Mouse (Mus musculus): ENCODE results near the gene 1190002N15Rik.

The 1190002N15Rik gene

DNA sequence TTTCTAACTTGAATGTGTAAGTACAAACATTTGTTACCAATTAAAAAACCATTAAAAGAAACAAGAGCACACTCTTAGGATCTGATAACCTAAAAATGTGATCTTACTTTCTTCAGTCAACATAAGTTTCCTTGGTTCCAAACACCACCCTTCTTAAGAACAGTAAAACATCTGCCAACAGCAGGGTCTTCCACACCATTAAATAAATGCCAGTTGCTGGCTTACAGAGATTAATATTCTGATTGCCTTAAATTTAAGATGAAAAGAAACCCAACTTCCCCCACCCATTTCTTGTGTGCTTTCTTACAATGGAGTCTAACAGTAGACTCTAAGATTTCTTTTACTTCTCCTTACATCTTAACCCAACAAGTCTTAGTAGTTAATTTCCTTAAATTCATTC lies 7.9 kb downstream of the 1190002N15Rik start:
- DNase-seq (ENCODE audit: low spot score in 2 of 2) = no peak

DNA sequence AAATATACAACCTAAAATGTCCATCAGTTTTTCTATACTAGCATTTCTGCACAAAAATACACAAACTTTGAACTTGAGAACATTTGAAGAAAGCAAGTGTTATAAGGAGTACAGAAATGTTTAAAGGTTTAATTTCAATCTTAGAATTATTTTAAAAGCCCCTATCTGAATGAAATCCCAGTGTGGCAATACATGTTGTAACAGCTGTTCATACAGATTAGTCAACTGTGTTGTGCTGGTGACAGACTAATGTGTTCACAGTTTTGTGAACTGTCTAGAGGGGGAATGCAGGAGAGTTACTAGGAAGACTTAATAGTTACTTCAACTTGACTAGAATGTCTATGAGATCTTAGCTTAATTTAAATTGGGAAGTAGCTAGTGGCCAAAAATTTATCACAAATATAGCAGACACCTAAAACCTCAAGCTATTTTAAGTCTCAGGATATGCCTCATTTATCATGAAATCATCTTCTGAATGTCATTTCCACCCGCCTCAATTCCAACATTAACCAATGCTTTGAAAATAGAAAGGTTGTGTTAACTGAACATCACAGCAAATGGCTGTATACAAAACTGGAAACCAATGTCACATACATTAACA lies 8.6 kb downstream of the 1190002N15Rik start:
- no peak for DNase-seq (ENCODE audit: low spot score in 2 of 2)

DNA sequence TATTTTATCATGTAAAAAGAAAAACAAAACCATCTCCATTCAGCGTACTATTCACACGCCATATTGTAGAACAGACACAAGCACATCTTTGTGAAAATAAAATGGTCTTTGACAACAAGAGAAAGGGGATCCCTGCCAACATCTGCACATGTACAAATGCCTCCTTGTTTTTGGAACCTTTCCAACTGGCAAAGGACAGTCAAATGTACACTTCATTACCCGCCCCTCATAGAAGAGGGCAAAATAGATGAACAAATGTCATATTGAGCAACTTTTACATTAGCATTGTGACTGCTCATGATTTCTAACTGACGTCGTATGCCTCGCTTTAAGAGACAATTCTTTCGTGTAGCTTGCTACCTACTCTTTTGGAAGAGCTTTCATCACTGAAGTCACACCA lies 11.4 kb downstream of the 1190002N15Rik start:
- DNase-seq (ENCODE audit: low spot score in 2 of 2) = no peak

DNA sequence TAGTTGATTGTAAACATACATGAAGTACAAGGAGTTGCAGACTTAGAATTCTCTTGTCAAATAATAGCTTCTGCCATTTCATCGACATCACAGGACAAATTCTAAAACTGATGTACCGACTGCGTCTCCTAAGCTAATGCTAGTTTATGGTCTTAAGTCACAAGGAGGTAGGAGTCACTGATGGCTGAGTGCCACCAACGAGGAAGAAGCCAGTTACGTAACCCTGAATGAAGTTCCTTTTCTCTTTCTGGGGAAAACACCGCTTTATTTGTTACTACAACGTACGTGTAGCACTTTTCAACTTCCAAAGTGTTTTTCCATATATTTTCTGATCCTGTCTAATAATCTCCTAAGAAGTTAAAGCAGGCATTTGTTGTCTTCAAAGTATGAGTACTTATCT lies 25.6 kb downstream of the 1190002N15Rik start:
- peak; percentile 12 to 14 for DNase-seq (ENCODE audit: low spot score in 2 of 2)

DNA sequence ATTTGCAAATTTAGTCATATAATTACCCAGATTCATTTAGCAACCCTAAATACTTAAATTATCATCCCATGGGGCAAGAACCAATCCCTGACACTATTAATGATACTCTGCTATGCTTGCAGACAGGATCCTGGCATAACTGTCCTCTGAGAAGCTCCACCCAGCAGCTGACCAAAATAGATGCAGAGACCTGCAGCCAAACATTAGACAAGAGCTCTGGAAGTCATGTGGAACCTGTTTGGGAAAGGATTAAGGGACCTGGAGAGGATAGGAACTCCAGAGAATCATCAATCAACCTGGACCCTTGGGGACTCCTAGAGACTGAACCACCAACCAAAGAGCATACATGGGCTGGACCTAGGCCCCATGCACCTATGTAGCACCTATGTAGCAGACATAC lies 26.7 kb downstream of the 1190002N15Rik start:
- DNase-seq (ENCODE audit: low spot score in 2 of 2) = peak in 1 of 2 experiments; percentile 19

DNA sequence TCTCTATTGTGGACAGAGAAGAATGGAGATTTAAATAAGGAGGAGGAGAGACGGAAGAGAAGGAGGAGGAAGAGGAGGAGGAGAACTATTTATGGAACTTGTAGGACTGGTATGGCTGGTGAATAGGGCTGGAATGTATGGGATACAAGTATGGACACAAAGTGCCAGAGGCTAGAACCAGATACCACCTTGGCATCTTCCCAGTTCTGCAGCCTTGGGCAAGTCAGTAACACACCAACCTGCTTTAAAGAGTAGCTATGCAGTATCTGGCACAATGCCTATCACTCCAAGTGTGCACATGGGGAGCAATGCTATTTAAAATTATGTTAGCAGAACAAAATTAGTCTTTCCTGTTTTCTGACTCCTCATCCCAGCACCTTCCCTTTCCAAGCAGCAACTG lies 30.9 kb downstream of the 1190002N15Rik start:
- DNase-seq (ENCODE audit: low spot score in 2 of 2) = no peak

DNA sequence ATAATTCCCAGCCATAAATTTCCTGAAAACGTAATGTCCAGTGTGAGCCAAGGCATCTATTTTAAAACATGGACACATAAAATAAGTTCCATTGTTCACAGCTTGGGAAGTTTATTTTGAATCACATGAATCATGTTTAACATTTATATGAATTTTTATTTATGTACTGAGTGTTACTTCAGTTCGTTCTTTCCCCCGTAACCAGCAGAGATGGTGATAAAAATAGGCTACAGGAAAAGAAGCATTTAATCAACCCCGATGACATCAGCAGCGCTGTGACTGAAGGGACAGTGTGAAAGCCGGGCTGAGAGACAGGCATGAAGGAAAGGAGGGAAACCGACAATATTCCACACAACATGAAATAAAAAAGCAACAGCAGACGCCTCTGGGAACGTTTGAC lies 46.4 kb downstream of the 1190002N15Rik start:
- no peak for DNase-seq (ENCODE audit: low spot score in 2 of 2)

DNA sequence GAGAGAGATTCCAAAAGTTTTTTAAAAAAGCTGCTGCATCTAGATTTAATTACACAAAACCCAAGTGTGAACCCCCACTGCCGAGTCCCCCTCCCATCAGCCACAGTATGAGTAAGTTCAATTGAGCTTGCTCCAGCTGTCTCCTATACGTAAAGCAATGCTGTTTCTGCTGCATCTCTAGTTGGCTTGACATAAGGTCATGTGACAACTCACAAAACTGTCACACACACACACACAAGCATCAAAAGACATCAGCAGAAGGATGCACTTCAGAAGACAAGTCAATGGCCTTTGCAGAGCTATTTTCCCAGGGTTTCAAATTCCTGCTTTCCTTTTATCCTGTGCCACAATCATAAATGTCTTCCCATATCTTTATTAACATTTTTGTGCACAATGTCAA lies 49.9 kb downstream of the 1190002N15Rik start:
- no peak for DNase-seq (ENCODE audit: low spot score in 2 of 2)

DNA sequence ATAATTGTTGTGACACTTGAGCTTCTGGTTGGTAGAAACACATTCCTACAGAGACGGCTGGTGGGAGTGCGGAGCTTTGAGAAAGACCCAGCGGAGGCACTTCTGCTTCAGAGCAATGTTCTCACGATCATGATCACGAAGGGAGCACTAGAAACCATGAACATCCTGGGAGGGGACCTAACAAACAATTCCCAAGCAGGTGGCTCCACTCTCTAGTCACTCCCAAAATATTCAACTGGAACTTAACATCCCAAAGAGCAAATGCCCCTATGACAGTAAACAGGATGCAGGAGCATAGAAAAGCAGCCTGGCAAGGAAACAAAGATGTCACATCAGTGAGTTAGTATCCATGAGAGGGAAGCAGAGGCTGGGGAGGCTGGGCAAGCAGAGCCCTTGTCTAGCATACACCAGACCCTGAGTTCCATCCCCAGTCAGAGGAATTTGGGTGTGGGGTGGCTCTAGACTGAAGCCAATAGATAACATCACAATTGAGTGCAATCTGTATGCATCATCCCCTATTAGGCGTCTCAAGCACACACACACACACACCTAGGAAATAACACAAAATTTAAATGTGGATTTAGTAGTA lies 54.5 kb downstream of the 1190002N15Rik start:
- no peak for DNase-seq (ENCODE audit: low spot score in 2 of 2)

DNA sequence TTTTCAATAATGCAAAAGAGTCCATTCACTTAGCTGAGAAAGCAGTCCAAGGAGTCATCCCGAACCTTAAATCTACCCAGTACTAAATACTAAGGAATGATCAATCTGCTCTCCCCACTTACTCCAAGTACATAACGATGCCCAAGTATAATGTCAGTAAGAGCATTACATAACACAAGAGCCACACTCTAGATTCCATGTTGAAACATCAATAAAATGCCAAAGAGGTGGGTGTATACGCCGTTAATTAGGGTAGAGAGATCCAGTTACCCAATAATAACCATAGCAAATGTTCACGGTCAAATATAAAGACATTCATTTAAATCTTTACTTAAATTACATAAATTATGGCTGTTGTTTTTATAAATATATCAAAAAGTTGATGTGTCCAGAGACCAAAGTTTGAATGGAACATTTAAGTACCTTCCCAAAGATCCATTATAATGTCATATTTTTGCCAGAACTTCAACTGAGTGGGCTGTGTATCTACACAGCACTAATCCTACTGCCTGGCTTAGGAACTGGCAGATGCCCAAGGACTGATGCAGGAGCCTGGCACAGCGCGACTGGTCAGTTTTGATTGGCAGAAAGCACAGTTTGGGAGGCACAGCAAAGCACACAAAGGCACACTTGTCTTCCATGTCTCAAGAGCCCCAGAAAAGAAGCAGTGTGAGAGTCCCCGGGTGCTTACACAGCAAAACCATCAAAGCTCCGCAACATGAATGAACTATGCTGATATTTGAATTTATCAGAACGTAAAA lies 55.5 kb downstream of the 1190002N15Rik start:
- DNase-seq (ENCODE audit: low spot score in 2 of 2) = no peak

DNA sequence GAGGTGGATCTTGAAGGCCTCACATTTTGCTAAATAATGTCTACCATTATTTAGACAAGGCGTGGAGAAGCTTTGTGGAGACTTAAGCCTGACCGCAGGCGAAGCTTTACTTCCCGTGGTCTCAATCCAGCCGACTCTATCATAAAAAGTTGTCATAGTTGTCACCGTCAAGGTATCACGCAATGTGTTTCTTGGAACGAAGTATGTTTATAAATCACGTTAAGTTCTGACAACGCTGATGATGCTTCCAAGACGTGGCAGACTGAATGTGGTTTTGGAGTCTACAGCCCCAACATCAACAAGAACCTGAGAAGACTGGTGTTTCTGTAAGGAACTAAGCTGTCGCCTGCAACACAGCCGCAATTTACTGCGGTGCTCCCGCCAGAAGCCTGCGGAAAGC lies 56.8 kb downstream of the 1190002N15Rik start:
- no peak for DNase-seq (ENCODE audit: low spot score in 2 of 2)

DNA sequence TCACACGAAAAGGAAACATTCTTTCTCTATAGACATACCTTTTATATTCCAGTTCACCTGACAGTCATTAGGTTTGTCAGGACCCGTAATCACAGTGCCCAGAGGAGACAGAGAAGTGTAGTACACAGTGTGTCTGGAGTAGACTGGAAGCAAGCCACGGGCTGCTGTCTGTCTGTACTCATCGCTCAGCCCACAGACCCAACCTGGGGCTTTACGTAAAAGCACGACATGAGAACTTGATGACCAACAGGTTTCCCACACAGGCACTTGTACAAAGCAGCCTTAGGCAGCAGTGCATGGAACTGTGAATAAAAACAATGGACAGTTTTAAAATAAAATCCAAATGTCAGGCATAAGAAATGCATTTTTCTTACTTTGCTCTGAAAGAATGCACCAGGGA lies 58.5 kb downstream of the 1190002N15Rik start:
- no peak for DNase-seq (ENCODE audit: low spot score in 2 of 2)

DNA sequence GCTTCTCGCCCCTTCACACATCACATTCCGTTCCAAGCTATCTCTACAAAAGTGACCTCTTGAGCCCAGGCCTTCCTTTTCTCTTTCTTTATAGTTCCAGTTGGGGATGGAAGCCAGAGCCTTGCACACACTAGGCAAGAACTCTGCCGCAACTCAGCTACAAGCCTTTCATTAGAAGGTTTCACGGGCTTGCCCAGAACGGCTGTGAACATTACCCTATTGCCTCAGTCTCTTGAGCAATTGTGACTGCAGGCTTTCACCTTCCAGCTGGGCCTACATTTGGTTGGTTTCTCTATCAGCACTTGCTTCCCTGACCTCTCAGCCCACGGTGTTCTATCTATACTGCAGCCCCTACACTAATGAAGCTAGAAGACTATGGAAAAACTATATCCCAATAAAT lies 58.9 kb downstream of the 1190002N15Rik start:
- no peak for DNase-seq (ENCODE audit: low spot score in 2 of 2)

DNA sequence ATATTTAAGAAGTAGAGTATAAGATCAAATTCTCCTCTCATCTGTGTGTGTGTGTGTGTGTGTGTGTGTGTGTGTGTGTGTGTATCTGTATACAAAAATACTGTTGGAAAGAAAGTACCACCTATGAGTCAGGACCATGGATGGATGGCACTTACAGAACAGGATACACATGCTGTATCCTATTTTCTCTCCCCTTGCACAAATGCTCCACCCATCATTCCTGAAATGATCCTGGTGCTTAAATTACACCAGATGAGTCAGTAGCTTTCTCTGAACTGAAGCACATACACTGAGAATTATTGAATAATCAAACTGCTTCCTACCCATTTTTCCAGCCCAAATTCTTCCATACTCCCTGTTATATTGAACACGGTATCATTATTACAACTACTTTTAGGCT lies 61.9 kb downstream of the 1190002N15Rik start:
- no peak for DNase-seq (ENCODE audit: low spot score in 2 of 2)

DNA sequence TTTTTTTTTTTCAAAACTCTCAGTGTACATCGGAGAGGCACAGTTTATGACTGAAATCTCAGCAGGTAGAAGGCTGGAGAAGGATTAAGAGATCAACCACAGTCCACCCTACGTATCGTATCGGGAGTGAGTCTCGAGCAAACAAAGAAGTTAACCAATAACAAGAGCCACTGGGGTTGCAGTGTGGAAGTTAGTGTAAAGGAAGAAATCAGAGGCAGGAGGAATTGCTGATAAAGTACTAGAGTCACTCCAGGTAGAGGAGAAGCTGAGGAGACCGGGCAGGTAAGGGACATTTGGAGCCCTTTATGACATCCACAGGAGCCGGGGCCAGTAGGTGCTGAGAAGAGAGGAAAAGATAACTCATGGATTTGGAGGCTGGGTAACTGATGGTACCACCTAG lies 64.0 kb downstream of the 1190002N15Rik start:
- no peak for DNase-seq (ENCODE audit: low spot score in 2 of 2)

DNA sequence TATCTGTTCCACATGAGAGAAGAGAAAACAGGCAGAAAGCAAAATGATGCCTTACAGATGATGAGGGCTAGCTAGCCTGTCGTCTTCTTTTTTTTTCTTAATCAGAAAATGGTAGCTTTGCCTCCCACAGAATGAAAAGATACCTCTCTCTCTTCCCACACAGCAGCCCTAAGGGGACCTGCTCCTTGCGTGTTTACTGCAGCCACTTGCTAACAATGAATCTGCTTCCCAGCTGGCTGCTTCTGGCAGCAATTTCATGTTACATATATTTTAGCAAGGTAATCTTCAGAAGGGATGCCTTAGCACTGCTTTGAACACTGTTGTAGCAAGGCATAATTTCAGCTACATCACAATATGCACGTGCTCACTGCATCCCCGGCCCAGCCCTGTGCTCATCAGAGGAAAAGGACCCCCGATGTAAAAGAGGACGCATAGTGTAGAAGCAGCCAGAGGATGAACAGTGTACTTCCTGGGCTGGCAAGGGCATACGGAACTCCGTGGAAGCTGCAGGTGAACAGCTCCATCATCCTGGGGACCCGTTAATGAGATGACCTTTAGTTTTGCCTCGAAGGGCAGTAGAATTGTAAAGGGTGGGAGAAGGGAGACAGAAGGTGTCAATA lies 64.8 kb downstream of the 1190002N15Rik start:
- DNase-seq (ENCODE audit: low spot score in 2 of 2) = no peak

DNA sequence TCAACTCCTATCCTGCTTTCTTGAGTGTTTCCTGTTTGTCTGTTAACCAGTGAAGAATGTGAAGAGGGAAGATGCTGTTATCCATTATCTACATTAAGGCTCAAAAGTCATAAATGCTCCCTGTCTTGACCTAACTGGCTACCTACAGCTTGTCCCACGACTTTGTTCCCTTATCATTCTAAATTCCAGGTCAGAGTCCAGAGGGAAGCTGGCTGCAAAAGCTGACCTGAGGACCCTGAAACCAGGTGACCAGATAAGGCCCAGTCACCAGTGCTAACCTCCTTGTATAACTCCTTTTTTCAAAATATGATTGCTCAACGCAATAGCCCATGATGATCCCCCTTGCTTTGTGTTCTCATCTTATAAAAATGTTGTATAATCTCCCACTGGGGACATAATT lies 66.4 kb downstream of the 1190002N15Rik start:
- DNase-seq (ENCODE audit: low spot score in 2 of 2) = no peak
